Mouse (Mus musculus): ENCODE measurements at regions not wholly inside any gene's neighbourhood (a gene's known extent, or its start where the extent isn't known, plus 50 kb on each side); places are given as distances from the start of the nearest gene placed in this dataset.
"Not testable (repeated sequence)": the region's sequence is repeated elsewhere in the genome, so short reads cannot be mapped to it uniquely, and the experiment has no call there.

DNA sequence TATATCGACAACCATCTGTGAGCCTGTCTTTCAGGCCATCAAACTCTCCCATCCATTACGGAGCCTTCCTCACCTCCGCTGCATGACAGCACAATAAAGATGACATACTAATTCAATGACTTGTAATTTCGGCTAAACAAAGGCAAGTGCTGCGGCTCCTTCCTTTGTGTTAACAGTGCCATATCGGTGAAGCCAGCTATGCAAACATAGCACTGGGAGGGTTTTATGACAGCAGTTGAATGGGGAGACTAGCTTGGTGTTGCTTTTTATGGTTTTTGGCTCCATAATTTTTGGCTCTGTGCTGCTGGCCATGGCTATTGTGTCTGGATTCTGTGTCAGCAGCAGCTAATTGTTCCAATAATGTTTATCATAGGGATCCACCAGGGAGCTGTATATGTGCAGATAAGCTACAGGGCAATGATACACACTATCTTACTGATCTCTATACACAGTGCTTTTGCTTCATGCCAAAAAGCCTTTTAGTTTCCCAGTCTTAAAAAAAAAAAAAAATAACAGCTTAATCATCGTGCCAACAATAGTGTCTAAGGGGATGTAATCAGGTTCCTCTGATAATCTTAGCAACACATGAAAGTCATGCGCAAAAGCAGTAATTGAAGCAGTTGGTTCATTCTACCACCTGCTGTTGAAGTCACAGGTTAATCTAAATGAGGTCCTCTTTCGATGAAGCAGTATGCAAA, 859.9 kb upstream of the Mms22l start:
- Histone ChIP-seq H3K9ac (no peak overlapping the region), H3K4me3 (no peak overlapping the region), H3K27ac (replicated peaks) (no peak overlapping the region), H3K9me3 (no peaks in the 10 kb centered on the region), H3K4me1 (no peaks in the 10 kb centered on the region), H3K36me3 (no peaks in the 10 kb centered on the region), H3K4me2 (no peak overlapping the region), H3K27me3 (replicated peaks) (no peaks in the 10 kb centered on the region)
- ATAC-seq (ENCODE audit: extremely low read depth, insufficient number of reproducible peaks, low FRiP score, low TSS enrichment) = no peak
- 75% methylated on average over 9 of the region's 9 CpGs for WGBS

DNA sequence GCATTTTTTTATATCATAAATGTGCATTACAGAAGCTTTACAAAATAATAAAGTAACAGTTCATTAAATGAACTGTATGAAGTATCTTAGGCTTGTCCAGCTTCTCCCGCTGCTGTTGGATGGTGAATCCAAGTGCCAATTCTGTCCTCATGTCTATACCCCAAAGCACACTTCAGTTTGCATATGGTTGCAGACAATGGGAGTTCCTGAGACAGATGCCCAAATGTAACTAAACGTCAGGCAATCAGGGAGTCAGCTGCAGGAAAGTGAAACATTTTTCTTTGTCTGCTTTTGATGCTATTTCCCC, 859.4 kb upstream of the Mms22l start:
- H3K4me2 ChIP-seq = no peak overlapping the region
- ATAC-seq (ENCODE audit: extremely low read depth, insufficient number of reproducible peaks, low FRiP score, low TSS enrichment) = no peak
- no peaks in the 10 kb centered on the region for H3K36me3 ChIP-seq
- WGBS = 62% methylated on average over 2 of the region's 2 CpGs
- H3K9ac ChIP-seq = no peak overlapping the region
- no peaks in the 10 kb centered on the region for H3K4me1 ChIP-seq
- no peak overlapping the region for H3K27ac ChIP-seq (replicated peaks)
- H3K27me3 ChIP-seq (replicated peaks) = no peaks in the 10 kb centered on the region
- H3K4me3 ChIP-seq = no peak overlapping the region
- H3K9me3 ChIP-seq = no peaks in the 10 kb centered on the region

DNA sequence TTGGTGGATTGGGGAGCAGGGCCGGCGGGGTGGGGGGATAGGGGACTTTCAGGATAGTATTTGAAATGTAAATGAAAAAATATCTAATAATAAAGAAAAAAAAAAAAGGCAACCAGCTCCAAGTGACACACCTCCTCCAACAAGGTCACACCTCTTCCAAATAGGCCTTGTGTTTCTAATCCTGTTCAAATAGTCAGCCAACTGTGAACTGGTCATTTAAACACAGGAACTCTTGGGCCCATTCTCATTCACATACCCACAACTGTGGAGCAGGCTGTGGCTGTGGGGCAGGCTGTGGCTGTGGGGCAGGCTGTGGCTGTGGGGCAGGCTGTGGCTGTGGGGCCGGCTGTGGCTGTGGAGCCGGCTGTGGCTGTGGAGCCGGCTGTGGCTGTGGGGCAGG, 839.6 kb upstream of the Mms22l start:
- H3K4me1 ChIP-seq; H3K36me3 ChIP-seq; ATAC-seq (ENCODE audit: extremely low read depth, insufficient number of reproducible peaks, low FRiP score, low TSS enrichment); H3K9me3 ChIP-seq; H3K27me3 ChIP-seq (replicated peaks); H3K27ac ChIP-seq (replicated peaks); H3K4me3 ChIP-seq; H3K4me2 ChIP-seq; H3K9ac ChIP-seq: not testable (repeated sequence)
- 82% methylated on average over 5 of the region's 5 CpGs for WGBS

GRCm38 (mm10) chr4:23668896-23669295, 827.4 kb upstream of the Mms22l start:
- Histone ChIP-seq H3K27ac (replicated peaks) (no peak overlapping the region), H3K4me3 (no peak overlapping the region), H3K9me3 (no peaks in the 10 kb centered on the region), H3K4me1 (no peaks in the 10 kb centered on the region), H3K4me2 (no peak overlapping the region), H3K36me3 (no peaks in the 10 kb centered on the region), H3K27me3 (replicated peaks) (no peaks in the 10 kb centered on the region), H3K9ac (no peak overlapping the region)
- ATAC-seq (ENCODE audit: extremely low read depth, insufficient number of reproducible peaks, low FRiP score, low TSS enrichment) = no peak
- 72% methylated on average over 2 of the region's 2 CpGs for WGBS

DNA sequence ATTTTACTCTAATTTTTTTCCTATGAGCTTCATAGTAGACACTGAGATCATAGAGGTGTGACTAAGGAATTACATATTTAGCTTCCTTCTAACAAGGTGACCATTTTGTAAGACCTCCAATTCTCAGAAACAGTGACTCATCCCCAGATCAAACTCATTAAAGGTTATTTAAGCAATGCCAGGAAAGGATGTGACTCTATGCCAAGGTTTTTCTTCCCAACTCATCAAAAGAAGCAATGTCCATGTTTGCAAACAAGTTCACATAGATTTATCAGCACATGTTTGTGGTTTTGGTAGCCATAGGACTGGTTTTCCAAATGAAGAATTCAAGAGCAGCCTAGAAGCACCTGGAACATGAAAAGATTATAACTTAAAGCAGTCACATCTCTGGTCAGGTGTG, 792.6 kb upstream of the Mms22l start:
- no peak overlapping the region for H3K9ac ChIP-seq
- ATAC-seq (ENCODE audit: extremely low read depth, insufficient number of reproducible peaks, low FRiP score, low TSS enrichment) = no peak
- no peak overlapping the region for H3K27ac ChIP-seq (replicated peaks)
- H3K9me3 ChIP-seq = no peaks in the 10 kb centered on the region
- H3K27me3 ChIP-seq (replicated peaks) = no peaks in the 10 kb centered on the region
- H3K4me3 ChIP-seq = no peak overlapping the region
- no peaks in the 10 kb centered on the region for H3K36me3 ChIP-seq
- no peak overlapping the region for H3K4me2 ChIP-seq
- no peaks in the 10 kb centered on the region for H3K4me1 ChIP-seq

GRCm38 (mm10) chr4:23710716-23711115, 785.5 kb upstream of the Mms22l start:
- ATAC-seq (ENCODE audit: extremely low read depth, insufficient number of reproducible peaks, low FRiP score, low TSS enrichment) = no peak
- no peak overlapping the region for H3K9ac ChIP-seq
- 67% methylated on average over 2 of the region's 2 CpGs for WGBS
- H3K27me3 ChIP-seq (replicated peaks) = no peaks in the 10 kb centered on the region
- no peak overlapping the region for H3K4me2 ChIP-seq
- no peak overlapping the region for H3K27ac ChIP-seq (replicated peaks)
- H3K9me3 ChIP-seq = no peaks in the 10 kb centered on the region
- H3K36me3 ChIP-seq = no peaks in the 10 kb centered on the region
- no peaks in the 10 kb centered on the region for H3K4me1 ChIP-seq
- no peak overlapping the region for H3K4me3 ChIP-seq

DNA sequence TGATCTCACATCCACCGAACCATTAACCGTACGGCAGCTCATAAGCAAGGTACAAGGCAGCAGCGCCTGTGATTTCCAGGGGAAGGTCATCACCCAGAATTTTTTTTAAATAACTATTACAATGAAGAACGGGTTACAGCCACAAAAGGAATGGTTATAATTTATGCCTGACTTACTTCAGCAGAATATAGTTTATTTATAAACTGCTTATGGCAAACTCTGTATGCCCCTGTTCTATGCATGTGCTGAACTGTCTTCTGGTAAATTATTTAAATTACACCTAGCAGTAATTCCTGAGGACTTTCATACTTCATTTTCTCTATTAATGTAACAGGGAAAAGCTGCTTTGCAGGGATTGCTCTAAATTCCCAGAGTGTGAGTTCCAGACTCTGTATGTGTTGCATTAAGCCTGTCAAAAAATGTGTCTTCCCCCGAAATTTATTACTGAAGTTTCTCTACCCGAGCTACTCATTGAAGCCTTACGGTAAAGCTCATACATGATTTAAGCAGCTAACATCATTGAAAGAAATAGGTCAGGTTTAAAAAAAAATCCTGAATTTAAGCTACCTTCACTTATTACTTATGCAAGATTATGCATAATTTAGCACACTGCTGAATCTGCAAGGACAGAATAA, 782.4 kb upstream of the Mms22l start:
- H3K4me1 ChIP-seq = no peaks in the 10 kb centered on the region
- no peaks in the 10 kb centered on the region for H3K9me3 ChIP-seq
- no peak overlapping the region for H3K9ac ChIP-seq
- no peak overlapping the region for H3K4me2 ChIP-seq
- no peaks in the 10 kb centered on the region for H3K27me3 ChIP-seq (replicated peaks)
- H3K36me3 ChIP-seq = no peaks in the 10 kb centered on the region
- no peak overlapping the region for H3K27ac ChIP-seq (replicated peaks)
- H3K4me3 ChIP-seq = no peak overlapping the region
- WGBS = 78% methylated on average over 8 of the region's 8 CpGs
- no peak for ATAC-seq (ENCODE audit: extremely low read depth, insufficient number of reproducible peaks, low FRiP score, low TSS enrichment)

DNA sequence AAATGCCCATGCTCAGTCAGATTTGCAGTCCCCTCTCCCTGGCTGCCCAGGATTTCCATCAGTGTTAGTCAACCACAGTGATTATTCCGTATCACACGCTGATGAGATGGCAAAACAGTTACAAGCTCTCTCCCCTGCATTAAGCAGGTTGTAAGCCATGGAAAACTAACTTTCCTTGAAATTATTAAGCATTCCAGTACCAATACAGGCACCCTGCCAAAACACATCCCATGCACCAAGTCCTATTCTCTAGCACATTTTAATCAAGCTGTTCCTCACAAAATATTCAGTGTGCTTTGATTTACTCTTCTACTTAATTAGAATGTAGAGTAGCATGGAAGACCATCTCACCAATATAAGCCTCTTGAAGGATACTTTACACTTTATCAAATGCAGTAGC, 768.4 kb upstream of the Mms22l start:
- no peaks in the 10 kb centered on the region for H3K4me1 ChIP-seq
- H3K9ac ChIP-seq = no peak overlapping the region
- H3K4me3 ChIP-seq = no peak overlapping the region
- H3K9me3 ChIP-seq = no peaks in the 10 kb centered on the region
- no peak for ATAC-seq (ENCODE audit: extremely low read depth, insufficient number of reproducible peaks, low FRiP score, low TSS enrichment)
- H3K27me3 ChIP-seq (replicated peaks) = no peaks in the 10 kb centered on the region
- no peak overlapping the region for H3K27ac ChIP-seq (replicated peaks)
- H3K4me2 ChIP-seq = no peak overlapping the region
- no peaks in the 10 kb centered on the region for H3K36me3 ChIP-seq
- 75% methylated on average over 2 of the region's 2 CpGs for WGBS

- H3K9me3 ChIP-seq = no peaks in the 10 kb centered on the region
- H3K36me3 ChIP-seq = no peaks in the 10 kb centered on the region
- H3K9ac ChIP-seq = no peak overlapping the region
- H3K27ac ChIP-seq (replicated peaks) = no peak overlapping the region
- 70% methylated on average over 4 of the region's 4 CpGs for WGBS
- no peak for ATAC-seq (ENCODE audit: extremely low read depth, insufficient number of reproducible peaks, low FRiP score, low TSS enrichment)
- no peak overlapping the region for H3K4me3 ChIP-seq
- no peaks in the 10 kb centered on the region for H3K4me1 ChIP-seq
- H3K27me3 ChIP-seq (replicated peaks) = no peaks in the 10 kb centered on the region
- no peak overlapping the region for H3K4me2 ChIP-seq
These were observed 763.8 kb upstream of the Mms22l start for GRCm38 (mm10) chr4:23732471-23732870.

DNA sequence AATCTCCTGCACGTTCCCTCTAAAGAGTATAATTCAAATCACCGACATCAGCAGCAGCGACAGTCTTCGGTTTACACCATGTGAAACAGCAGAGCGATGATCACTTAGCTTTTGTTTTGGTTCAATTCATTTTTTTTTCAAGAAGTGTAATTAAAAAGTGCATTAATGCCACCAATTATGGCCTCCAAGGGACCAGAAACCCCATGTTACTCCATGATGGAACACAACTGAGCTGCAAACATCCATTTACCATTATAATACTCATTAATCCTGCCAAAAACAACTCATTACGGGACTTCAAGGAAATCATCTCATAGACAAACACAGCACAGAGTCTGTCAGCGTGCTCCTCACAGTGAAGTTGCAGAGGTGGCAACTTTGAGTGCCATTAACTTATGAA, 752.2 kb upstream of the Mms22l start:
- no peak for ATAC-seq (ENCODE audit: extremely low read depth, insufficient number of reproducible peaks, low FRiP score, low TSS enrichment)
- 79% methylated on average over 7 of the region's 7 CpGs for WGBS
- Histone ChIP-seq H3K4me3 (no peak overlapping the region), H3K4me2 (no peak overlapping the region), H3K27ac (replicated peaks) (no peak overlapping the region), H3K4me1 (no peaks in the 10 kb centered on the region), H3K27me3 (replicated peaks) (no peaks in the 10 kb centered on the region), H3K36me3 (no peaks in the 10 kb centered on the region), H3K9ac (no peak overlapping the region), H3K9me3 (no peaks in the 10 kb centered on the region)

- Histone ChIP-seq H3K4me1 (no peaks in the 10 kb centered on the region), H3K9me3 (no peaks in the 10 kb centered on the region), H3K27ac (replicated peaks) (no peak overlapping the region), H3K27me3 (replicated peaks) (no peaks in the 10 kb centered on the region), H3K9ac (no peak overlapping the region), H3K4me2 (no peak overlapping the region), H3K4me3 (no peak overlapping the region), H3K36me3 (no peaks in the 10 kb centered on the region)
- no peak for ATAC-seq (ENCODE audit: extremely low read depth, insufficient number of reproducible peaks, low FRiP score, low TSS enrichment)
These were observed 738.2 kb upstream of the Mms22l start for GRCm38 (mm10) chr4:23758005-23758404.

DNA sequence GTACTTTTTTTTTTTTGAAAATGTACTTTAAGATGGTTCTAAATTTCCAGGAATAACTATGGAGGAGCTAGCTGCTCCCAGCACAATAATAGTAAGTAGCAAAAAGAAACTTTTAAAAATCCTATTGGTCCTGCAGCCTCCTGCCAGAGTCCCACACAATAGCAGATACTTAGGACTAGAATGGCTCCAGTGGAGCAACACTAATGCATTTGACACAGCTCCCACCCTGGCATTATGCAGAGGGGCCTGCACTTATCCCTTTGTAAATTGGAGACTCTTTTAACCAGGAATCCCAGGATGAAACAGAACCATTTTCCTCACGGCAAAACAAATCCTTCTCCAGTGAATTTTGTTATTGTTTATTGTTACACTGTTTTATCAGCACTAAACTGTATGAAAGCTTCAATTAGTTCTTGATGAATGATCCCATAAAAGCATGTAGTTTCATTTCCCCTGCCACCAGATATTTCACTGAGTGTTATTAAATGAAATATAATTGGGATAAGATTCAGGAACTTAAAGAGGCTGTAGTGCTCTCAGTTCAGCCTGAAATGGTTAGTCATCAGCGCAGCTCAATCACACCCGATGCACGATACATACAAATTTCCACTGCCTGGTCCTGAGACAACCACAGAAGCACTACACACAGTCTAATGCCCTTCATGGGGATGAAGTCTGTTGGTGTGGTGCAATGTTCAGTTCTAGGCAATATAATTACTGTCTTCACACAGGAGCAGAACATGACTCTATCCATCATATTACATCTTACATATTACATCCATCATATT, 708.6 kb upstream of the Mms22l start:
- WGBS = 79% methylated on average over 4 of the region's 4 CpGs
- Histone ChIP-seq H3K9me3 (no peaks in the 10 kb centered on the region), H3K27me3 (replicated peaks) (no peaks in the 10 kb centered on the region), H3K4me3 (no peak overlapping the region), H3K4me1 (no peaks in the 10 kb centered on the region), H3K4me2 (no peak overlapping the region), H3K36me3 (no peaks in the 10 kb centered on the region), H3K27ac (replicated peaks) (no peak overlapping the region), H3K9ac (no peak overlapping the region)
- ATAC-seq (ENCODE audit: extremely low read depth, insufficient number of reproducible peaks, low FRiP score, low TSS enrichment) = no peak

Data from heart, embryonic 13.5 days (tissue).